Mouse (Mus musculus) embryonic fibroblast, embryonic 13.5 days (primary cell): Measurements from ENCODE around the gene Mapkbp1.

Experiments used
- CTCF ChIP-seq: IDR thresholded peaks from 2 replicates; pipeline ENCODE4 v1.5.1; 2011; ENCODE audit warnings: mild to moderate bottlenecking, control low read depth, low read length, moderate library complexity, borderline replicate concordance; ENCODE audit not compliant: insufficient read depth
- POLR2A ChIP-seq: IDR thresholded peaks from 2 replicates; pipeline ENCODE4 v1.6.1; 2011; ENCODE audit warnings: low read depth, mild to moderate bottlenecking, control low read depth, low read length, moderate library complexity

DNA sequence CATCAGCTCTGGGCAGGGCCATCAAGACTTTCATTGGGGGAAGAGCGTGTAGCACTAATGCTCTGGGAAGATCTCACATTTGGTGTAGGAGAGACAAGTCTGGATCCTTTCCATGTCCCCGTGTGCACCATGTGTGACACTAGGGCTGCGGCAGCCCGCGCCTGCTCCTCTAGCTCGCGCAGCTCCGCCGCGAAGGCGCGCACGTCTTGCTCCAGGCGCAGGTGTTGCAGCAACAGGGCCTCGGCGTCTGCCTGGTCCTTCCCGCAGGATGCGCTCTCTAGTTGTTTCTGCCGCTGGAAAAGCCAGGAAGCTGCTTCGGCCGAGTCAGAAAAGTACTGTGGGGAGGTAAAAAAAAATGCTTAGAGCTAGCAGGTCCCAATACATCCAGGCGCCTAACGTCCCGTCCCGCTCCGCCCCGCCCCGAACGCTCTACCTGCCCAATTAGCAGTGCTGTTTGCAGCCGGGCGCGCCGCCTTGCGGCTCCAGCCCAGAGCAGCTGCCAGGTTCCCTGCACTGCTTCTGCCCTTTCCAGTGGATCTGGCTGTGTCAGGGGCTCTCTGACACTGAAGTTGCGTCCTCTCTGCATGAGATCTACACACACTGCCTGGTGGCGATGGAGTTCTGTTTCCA, 103.7 kb downstream of the Mapkbp1 start:
- TF ChIP-seq CTCF, result 0 out of 2 replicates have a peak, but pooled peaks have one; percentile 32
- no peak for TF ChIP-seq POLR2A
